Mouse (Mus musculus): ENCODE data around the gene Galnt9.

Gene Galnt9

DNA sequence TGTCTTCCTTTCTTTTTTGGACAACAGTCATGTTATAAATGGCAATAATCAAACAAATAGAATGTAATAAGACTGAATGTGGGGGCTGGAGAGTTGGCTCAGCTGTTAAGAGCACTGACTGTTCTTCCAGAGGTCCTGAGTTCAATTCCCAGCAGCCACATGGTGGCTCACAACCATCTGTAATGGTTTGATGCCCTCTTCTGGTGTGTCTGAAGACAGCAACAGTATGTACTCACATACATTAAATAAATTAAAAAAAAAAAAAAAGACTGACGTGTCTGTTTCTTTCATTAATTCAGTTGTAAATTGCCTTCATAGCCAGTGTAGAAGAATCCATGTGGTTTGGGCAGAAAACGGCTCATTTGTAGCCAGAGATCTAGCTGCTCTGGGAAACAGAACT is 80.2 kb downstream of the Galnt9 start:
- DNase-seq (ENCODE audit: extremely low spot score, low read depth, low spot score) = no peak

DNA sequence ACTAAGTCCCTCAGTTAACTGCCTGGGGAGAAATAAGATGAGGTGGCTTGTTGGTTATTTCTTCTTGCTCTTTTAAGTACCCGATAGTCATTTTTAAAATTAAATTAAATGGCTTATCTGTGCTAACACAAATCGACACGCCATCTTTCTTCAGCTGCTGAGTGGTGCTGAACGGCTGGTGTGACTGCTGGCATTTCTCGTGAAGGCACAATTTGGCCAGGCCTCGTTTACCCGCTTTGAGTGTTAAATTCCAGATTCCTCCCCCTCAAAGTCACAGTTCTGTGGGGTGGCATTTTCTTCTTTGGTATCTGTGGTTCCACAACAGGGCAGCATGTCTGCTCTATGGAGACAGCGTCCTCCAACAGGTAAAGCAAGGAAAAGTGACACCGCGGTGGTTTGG is 83.2 kb downstream of the Galnt9 start:
- no peak for DNase-seq (ENCODE audit: extremely low spot score, low read depth, low spot score)

GRCm38 (mm10) chr5:110628156-110628555 is 84.0 kb downstream of the Galnt9 start:
- no peak for DNase-seq (ENCODE audit: extremely low spot score, low read depth, low spot score)

DNA sequence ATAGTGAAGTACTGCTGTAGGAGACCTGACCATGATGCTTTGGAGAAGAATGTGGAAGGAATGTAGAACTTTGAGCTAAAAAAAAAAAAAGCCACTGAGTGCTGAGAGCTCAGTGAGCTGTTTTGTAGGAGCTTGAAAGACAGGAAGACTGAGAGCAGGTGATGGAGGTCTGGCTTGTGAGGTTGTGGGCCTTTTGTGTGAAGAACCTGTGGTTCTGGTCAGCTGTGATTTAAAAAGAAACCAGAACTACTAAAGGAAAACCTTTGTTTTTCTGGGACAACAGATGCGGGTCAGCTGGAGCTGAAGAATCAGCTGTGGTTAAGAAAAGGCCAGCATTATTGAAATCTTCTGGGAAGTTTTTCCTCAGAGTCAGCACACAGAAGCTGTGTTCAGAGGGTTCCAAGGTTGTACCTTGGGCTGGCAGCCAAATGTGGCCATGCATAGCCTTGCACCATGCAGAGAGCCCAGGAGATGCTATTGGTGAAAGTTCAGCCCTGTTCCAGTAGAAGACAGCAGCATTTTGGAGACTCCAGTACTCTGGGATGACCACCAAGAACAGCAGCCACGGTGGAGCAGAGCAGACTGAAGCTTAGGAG is 85.5 kb downstream of the Galnt9 start:
- DNase-seq (ENCODE audit: extremely low spot score, low read depth, low spot score) = no peak

DNA sequence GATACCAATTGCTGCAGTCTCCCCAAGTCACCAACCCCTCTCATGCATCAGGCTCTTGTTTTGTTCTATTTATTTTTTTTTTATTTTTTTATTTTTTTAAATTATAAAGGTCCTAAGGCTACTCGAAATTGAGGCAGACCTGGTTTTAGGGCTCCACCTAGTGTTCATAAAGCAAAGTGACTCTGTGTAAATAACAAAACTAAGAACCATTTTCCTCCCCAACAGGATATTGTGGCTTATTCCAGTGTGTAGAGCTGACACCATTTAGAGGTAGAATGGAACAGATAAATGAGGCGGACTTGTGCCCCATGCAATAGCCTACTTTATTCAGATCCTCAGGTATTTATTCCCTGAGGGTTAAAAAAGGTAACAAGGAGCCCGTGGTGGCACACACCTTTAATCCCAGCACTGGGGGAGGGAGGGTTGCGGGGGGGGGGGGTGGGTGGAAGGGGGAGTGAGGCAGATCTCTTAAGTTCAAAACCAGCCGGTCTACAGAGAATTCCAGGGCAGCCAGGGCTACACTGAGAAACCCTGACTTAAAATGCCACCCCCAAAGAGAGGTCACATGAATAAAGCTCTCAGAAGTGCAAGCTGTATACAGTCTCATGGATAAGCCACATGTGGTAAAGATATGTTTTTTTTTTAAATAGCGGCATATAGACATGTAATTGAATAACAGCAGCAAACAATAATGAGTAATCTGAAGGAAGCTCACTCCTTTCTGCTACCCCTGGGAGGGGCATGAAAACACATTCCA is 92.0 kb downstream of the Galnt9 start:
- DNase-seq (ENCODE audit: extremely low spot score, low read depth, low spot score) = no peak

DNA sequence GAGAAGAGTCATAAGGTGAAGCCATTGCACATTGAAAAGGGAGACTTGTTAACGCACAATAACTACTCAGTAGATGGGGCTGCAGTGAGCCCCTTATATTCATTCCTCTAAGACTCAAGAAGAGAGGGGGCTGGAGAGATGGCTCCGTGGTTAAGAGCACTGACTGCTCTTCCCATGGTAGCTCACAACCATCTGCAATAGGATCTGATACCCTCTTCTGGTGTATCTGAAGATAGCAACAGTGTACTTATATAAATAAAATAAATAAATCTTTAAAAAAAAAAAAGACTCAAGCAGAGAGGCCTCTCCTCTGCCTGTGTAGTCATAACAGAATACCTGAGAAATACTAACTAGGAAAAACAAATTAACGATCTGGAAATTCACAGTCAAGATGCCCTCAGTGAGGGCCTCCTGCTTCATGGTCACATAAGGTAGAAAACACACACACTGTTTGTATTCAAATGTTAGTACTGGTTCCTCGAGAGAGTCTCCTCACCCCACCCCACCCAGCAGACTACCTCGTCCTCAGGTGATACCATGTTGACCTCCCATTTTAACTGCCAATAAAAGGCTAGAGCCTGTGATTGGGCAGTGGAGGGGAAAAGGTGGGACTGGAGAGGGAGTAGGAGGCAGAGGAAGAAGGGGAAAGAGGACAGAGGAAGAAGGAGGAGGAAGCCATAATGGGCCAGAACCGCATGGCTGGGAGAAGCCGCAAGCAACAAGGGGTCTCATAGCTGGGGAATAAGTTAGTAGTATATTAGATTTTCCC is 94.3 kb downstream of the Galnt9 start:
- no peak for DNase-seq (ENCODE audit: extremely low spot score, low read depth, low spot score)

- peak; percentile 63 for DNase-seq (ENCODE audit: extremely low spot score, low read depth, low spot score)
Measured at GRCm38 (mm10) chr5:110639459-110639858, 95.3 kb downstream of the Galnt9 start.

- no peak for DNase-seq (ENCODE audit: extremely low spot score, low read depth, low spot score)
Measured at GRCm38 (mm10) chr5:110646377-110646776, 102.2 kb downstream of the Galnt9 start.

GRCm38 (mm10) chr5:110652719-110653648 is 108.8 kb downstream of the Galnt9 start, which contains the start of the genes Noc4l and Ddx51:
Gene Noc4l (minus strand): TSS chr5:110653417.
Gene Ddx51 (plus strand): TSS chr5:110653451.
- peak; percentile 79 for DNase-seq (ENCODE audit: extremely low spot score, low read depth, low spot score)

- no peak for DNase-seq (ENCODE audit: extremely low spot score, low read depth, low spot score)
Measured at GRCm38 (mm10) chr5:110653686-110654085, 109.5 kb downstream of the Galnt9 start.

- no peak for DNase-seq (ENCODE audit: extremely low spot score, low read depth, low spot score)
Measured at GRCm38 (mm10) chr5:110659682-110660081, 115.5 kb downstream of the Galnt9 start.

DNA sequence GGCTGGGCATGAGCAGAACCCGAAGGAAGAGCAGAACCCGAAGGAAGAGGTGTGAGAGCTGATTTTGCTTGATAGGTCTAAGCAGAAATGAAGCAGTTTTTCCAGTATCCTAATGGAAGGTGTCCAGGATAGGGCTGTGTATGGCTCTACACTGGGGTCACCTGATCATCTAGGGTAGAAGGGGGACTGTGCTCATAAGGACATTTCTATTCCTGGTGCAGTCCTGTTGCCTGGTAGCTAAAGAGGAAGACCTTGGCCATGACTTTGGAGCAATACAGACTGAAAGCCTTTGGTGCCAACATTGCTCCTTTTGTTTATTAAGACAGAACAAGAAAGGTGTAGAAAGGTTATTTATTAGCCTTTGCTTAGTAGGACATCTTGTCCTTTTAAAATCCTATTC is 119.9 kb downstream of the Galnt9 start:
- DNase-seq (ENCODE audit: extremely low spot score, low read depth, low spot score) = no peak

DNA sequence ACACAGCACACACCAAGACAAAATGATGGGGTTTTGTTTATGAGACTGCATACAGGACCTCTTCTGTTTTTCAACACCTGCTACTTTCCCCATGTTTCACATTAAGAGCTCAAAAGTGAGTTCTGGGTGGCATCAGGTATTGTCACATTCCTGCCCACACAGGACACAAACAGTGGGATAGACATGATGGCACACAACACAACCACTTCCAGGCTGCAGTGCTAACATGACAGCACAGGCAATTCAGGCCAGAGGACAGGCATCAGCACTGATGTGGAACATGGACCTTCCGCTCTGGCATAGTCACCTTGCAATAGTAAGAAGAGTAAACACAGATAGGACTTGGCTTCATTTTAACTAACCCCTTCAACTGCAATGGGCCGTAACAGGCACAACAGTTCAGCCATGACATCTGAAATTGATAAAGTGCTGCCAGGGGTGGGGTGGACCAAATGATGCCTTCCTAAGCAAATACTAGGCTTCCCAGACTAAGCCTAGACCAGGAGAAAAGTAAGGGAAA is 120.7 kb downstream of the Galnt9 start:
- DNase-seq (ENCODE audit: extremely low spot score, low read depth, low spot score) = no peak

- no peak for DNase-seq (ENCODE audit: extremely low spot score, low read depth, low spot score)
Measured at GRCm38 (mm10) chr5:110665486-110666121, 121.4 kb downstream of the Galnt9 start.
